Mouse (Mus musculus) gastrocnemius, adult 18-20 months (tissue): ENCODE results near the gene Fpr2. TPM values are rescaled to one million over a fixed set of nuclear protein-coding genes. Genes with fewer than 3 reads are reported as not detected.
"Not testable (repeated sequence)": the region's sequence is repeated elsewhere in the genome, so short reads cannot be mapped to it uniquely, and the experiment has no call there.

ENCODE experiments used
- DNase-seq: peaks from one replicate; pipeline ENCODE4 v3.0.0; 2021; ENCODE audit warnings: low spot score
- total RNA-seq, 2 experiments: library from RNA; stranded (reverse); gene quantifications; 2 replicates each; pipeline ENCODE4 v1.2.3; 2021

Fpr2 gene
- total RNA-seq, 2 experiments from 2014 or later = not detected

DNA sequence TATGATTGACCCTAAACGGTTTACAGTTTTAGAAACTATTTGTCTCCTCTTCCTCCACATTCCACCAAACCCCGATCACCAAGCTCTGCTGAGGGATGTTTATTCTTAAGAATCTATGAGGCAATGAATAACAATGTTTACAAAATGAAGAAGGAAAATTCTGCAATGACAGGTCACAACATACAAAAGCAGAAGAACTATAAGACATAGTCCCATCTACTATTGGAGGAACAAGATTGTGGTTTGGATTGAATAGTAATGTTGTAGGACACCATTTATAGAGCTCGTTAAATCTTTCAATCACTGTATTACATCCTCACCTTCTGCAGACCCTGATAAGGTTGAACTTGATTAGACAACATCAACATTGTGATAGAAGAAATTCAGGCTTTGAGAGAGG, 5.0 kb upstream of the Fpr2 start:
- DNase-seq = no peak

DNA sequence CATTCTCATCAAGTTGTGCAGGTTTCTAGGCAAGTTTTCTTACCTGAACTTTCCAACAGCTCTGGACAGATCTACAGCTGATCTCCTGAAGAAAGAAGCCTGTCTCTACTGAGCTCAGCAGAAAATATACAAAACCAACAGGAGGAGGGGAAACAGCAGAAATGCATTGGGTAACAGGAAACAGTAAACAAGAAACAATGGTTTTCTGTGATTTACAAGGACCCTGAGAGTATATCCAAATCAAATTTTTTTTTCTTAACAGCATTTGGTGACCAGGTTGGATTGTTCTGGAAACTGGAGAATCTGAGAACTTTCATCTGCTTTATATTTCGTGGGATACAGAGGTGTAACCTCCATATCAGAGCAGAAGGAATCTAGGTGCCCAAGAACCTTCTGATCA, 3.8 kb upstream of the Fpr2 start, which contains the start of gene Fpr1:
Fpr1 (minus strand) TSS at position 101 of the 400 bp plus-strand sequence.
- no peak for DNase-seq

DNA sequence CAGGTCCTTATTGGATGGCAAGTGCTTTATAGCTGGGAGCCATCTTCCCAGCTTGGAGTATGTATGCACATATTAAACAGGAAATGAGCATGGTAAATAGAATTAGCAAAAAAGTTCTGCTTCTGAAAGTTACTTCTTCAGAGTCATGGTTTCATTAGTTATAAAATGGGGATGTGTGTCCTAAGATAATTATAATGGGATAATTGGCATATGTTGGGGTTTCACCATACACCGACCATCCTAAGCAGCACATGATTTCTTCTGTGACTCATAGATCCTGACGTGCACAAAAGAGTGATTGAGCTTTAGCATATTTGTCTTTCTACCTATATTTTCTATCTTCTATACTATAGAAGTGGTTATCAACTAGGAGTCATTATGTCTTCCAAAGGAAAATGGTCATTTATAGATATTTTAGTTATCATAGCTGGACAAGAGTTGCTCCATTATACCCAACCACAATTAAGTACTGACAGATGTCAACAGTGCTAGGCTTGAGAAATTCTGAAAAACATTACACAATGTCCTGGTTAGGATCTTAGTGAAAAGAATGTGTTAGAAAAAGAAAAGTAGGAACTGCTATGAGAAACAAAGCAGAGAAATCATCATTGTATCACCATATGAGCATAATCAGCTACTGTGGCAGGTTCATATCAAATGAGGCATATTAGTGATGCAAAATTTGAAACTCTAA, 2.3 kb downstream of the Fpr2 start:
- DNase-seq = no peak

DNA sequence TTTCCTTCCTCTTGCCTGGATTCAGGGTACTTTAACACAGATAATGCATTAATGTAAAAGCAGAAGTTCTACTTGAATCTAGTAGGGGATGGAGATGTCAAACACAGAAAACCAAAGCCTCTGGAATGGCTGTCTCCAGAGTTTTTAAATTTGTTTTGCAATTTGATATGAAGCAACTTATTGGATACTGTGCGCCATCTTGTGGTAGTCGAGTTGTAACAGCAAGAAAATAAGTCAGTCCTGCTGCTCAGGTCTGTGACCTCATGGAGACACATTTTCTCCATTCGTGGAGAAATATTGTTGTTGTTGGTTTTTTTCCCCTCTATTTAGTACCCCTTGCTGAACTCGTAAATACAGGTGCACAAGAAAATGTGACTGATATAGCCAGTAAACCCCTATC, 8.4 kb downstream of the Fpr2 start:
- peak; percentile 60 for DNase-seq

DNA sequence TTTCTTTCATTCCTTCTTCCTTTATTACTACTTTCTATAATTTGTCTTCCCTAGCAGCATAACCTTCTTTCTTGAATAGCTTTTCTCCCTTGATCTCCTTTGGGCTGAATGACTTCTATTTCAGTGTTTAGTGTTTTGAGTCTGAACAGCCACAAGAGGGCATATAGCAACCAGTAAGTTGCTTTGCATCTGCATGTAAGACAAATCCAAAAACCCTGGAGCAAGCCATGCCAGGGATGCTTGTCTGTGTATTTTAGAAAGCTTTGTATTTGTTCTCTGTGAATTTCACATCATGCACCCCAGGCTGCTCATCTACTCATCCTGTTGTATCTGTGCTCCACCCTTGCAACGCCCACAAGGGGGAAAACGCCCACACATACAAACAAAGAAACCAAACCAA, 11.6 kb downstream of the Fpr2 start:
- no peak for DNase-seq

DNA sequence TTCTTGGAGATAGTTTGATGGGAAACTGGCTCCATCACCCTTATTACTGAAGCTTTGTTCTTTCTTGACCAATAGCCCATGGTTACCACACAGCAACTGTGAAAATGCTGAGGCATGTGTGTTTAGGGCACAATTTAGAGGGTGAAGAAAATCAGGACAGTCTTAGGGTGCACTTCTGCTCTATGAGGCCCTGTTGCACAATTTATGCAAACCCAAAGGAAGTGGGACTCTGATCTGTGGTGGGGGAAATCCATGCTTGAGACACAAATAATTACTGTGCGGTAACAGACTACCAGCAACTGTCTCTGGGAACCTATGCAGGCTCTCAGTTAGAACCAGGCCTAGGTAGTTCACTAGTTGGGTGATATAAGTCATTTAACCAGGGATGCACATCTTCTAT, 13.1 kb downstream of the Fpr2 start:
- DNase-seq = no peak

GRCm38 (mm10) chr17:17909636-17910421, 22.2 kb downstream of the Fpr2 start:
- DNase-seq = peak; percentile 71

DNA sequence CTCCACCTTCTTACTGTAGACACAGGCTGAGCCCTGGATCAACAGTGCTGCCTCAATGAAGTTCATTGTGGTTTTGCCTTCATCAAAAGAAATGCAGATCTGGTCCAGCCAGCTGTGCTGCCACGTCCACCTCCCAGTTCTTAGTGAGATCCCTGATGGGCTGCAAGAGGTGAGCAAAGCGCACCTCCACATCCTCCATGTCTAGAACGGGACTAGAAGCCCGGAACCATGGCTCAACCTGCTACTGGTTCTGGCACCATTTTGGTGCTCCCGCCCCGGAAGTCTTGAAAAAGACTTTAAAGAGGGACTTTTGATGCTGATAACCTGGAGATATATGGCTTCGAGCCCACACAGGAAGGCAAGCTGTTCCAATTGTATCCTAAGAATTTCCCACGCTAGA, 25.0 kb downstream of the Fpr2 start:
- not testable (repeated sequence) for DNase-seq

DNA sequence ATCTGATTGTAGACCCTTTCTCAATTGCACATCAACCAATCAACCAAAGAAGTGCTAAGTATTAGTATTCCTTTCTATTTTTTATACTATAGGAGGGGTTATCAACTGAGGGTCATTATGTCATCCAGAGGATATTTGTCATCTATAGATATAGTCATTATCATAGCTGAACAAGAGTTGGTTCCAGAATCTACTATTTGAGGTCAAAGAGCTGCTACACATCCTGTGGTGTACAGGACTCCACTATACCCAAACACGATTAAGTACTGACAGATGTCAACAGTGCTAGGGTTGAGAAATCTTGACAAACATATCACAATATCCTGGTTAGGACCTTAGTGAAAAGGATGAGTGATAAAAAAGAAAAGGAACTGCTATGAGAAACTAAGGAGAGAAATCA, 29.8 kb downstream of the Fpr2 start:
- no peak for DNase-seq

DNA sequence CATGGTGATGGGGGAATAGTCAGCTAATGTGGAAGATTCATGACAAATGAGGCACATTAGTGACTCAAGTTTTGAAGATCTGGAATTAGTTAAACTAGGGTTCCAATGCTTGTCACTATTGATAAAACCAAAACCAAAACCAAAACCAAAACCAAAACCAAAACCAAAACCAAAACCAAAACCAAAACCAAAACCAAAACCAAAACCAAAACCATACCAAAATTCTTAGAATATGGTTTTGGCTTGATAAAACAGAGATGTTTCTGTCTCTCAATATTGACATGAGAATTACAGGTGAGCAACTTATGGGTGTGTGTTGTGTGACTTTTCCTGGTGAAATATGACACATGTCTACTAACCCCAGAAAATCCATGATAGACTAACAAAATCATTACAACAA, 30.2 kb downstream of the Fpr2 start:
- no peak for DNase-seq

Other genes starting within 250 kb of the Fpr2 start
- not detected for gene Vmn2r90, start 184.1 kb upstream of the Fpr2 start, total RNA-seq
- gene Spaca6, start 60.7 kb upstream of the Fpr2 start, total RNA-seq = 1 to 10 TPM; 4.8 to 6.0 TPM
- gene Has1, start 32.6 kb upstream of the Fpr2 start, total RNA-seq = under 1 TPM; 0.09 to 0.52 TPM
- not detected for gene Fpr1, start 3.9 kb upstream of the Fpr2 start, total RNA-seq
- gene Fpr3, start within 50 bp of the Fpr2 start, total RNA-seq = not detected
- gene Fpr-rs4, start 133.9 kb downstream of the Fpr2 start, total RNA-seq = not detected
- not detected for gene Vmn2r124, start 161.6 kb downstream of the Fpr2 start, total RNA-seq
- gene Vmn2r91, start 197.2 kb downstream of the Fpr2 start, total RNA-seq = not detected